Mouse (Mus musculus) CD4-positive, CD25-positive, alpha-beta regulatory T cell, adult 4 months (primary cell): ENCODE measurements around the gene Oas1f. TPM values are rescaled to one million over a fixed set of nuclear protein-coding genes. Genes with fewer than 3 reads are reported as not detected.

Source experiments
- polyA plus RNA-seq, 2 experiments: library from polyadenylated mRNA; unstranded; fragments of 100-300 nt; shearing (Covaris generic); gene quantifications; one replicate each; pipeline ENCODE4 v1.2.1; 2017

The Oas1f gene
- polyA plus RNA-seq, 2 experiments from 2014 or later = not detected

Other genes with a start within 250 kb of the Oas1f start
- 1 to 10 TPM; 2.2 to 6.3 TPM for gene Rita1, start 234.8 kb upstream of the Oas1f start, polyA plus RNA-seq
- gene Ddx54, start 234.6 kb upstream of the Oas1f start, polyA plus RNA-seq = 10 to 100 TPM; 14.4 to 18.6 TPM
- gene Cfap73, start 213.1 kb upstream of the Oas1f start, polyA plus RNA-seq = not detected
- gene Rasal1, start 198.6 kb upstream of the Oas1f start, polyA plus RNA-seq = 10 to 100 TPM in 1 of 2 experiments, 1 to 10 TPM in 1; 7.2 to 15.4 TPM
- 10 to 100 TPM; 33.4 to 47.7 TPM for gene Dtx1, start 135.4 kb upstream of the Oas1f start, polyA plus RNA-seq
- gene Oas2, start 97.5 kb upstream of the Oas1f start, polyA plus RNA-seq = 1 to 10 TPM; 1.6 to 3.6 TPM
- 10 to 100 TPM; 12.9 to 24.4 TPM for gene Oas3, start 69.7 kb upstream of the Oas1f start, polyA plus RNA-seq
- not detected for gene Oas1e, start 51.8 kb upstream of the Oas1f start, polyA plus RNA-seq
- gene Oas1c, start 34.9 kb upstream of the Oas1f start, polyA plus RNA-seq = 10 to 100 TPM; 16.2 to 19.2 TPM
- not detected for gene Oas1h, start 14.1 kb downstream of the Oas1f start, polyA plus RNA-seq
- 1 to 10 TPM in 1 of 2 experiments, not detected in 1; 1.2 TPM for gene Oas1g, start 40.2 kb downstream of the Oas1f start, polyA plus RNA-seq
- 10 to 100 TPM; 44.7 to 54.6 TPM for gene Oas1a, start 60.2 kb downstream of the Oas1f start, polyA plus RNA-seq
- gene Oas1d, start 67.2 kb downstream of the Oas1f start, polyA plus RNA-seq = not detected
- not detected for gene Rph3a, start 162.7 kb downstream of the Oas1f start, polyA plus RNA-seq